Mouse (Mus musculus): Measurements from ENCODE around the gene Map3k9.
A peak's percentile ranks its signal among the peaks of the same experiment; 100 is the strongest.

Gene Map3k9

DNA sequence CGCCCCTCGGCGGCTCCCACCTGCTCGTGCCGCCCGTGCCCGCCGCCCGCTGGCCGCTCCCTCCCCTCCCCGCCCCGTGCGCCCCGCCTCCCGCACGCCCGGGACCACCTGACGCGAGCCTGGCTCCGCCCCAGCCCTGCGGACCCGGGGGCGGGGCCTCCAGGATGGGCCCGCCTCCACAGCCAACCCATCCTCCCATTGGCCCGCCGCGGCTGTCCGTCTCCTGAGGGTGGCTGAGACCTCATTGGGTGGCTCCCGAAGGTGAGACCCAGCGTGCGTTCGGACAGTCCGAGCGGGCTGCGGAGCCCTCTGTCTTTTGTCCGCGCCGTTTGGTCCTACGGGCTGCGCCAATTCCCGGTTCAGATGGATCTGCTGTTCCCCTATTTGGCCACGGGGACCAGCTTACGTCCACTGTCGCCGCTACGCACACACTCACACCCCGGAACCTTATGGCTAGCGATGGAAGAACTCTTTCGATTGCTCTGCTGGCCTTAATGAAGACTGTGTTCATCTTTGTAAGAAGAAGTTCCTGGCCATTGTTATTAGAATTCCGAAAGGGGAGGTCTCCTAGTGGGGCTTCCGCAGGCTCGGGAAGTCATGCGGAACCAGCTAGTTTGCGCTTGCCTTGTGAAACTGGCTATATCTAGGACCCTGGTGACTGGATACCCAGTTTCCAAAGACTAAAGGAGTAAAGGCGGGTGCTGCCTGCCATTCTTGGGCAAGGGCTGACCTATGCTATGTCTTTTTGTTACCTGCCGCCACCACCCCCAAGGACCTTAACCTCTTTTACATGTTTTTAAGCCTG lies at the start of gene Map3k9:
TSS of gene Map3k9 (minus strand) at position 71 of the 805 bp plus-strand sequence.
- DNase-seq (ENCODE audit: low spot score): peak; percentile 95

- no peak for DNase-seq (ENCODE audit: low spot score)
These were observed 47.4 kb upstream of the Map3k9 start for GRCm38 (mm10) chr12:81828355-81828754.

DNA sequence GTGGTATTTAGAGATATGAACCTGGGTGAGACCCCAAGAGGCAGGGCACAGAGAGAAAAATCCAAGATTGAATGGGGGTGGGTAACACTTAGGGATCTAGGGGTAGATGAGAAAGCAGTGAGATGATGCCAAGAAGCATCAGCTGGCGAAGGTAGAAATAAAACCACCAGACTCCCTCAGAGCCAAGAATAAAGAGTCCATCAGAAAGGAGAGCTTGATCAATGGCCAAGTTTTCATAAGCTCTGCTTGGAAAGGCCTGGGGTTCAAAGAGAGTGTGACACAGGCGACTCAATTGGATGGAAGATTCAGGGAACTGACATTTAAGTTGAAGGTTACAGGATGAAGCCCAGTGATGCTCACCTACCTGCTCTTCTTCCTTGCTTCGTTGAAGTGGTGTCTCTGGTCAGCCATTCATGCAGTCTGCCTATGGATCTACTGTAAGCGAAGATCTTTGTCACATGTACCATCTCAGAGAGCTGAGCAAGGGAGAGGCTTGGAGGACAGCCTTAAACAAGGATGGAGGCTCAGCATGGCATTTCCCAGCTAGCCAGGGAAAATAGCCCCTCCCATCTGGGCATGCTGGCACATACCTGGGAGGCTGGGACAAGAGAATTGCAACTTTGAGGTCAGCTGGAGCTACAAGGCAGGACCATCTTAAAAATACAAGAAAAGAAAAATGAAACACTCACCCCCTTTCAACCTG lies 42.0 kb upstream of the Map3k9 start:
- no peak for DNase-seq (ENCODE audit: low spot score)

- DNase-seq (ENCODE audit: low spot score): no peak
These were observed 41.2 kb upstream of the Map3k9 start for GRCm38 (mm10) chr12:81822176-81822575.

- DNase-seq (ENCODE audit: low spot score): peak; percentile 58
These were observed 39.7 kb upstream of the Map3k9 start for GRCm38 (mm10) chr12:81820700-81821099.

DNA sequence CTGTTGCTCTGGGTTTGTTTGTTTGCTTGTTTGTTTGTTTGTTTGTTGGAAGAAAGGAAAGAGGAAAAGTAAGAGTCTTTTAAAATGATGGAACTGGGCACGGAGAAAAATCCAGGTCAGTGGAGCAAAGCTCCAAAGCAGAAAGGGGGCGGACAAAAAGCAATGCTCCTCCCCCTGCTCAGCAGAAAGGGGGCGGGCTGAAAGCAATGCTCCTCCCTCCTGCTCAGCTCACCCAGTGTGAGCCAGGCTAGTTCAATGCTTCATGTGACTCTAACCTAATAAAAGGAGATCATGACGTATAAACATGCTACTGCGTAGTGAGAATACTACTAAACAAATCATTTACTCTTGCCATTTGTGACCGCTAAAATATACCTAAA lies 36.1 kb upstream of the Map3k9 start:
- no peak for DNase-seq (ENCODE audit: low spot score)

- no peak for DNase-seq (ENCODE audit: low spot score)
These were observed 35.6 kb upstream of the Map3k9 start for GRCm38 (mm10) chr12:81816330-81817125.

DNA sequence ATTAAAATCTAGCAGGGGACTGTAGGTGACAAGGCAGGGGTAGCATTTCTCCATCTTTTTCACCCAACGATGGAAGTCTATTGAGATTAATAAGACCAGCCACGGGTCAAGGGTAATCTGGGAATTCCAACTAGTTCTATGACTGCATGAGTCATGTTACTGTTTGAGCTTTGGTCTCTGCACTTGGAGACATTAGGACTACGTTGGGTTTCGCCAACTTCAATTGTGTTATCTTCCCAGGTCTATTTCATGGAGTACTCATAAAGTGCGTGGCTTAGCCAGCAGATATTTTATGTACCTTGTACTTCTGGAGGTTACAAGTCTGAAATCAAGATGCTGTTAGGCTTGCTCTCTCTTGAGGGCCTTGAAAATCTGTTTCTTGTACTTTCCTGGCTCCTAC lies 33.8 kb upstream of the Map3k9 start:
- DNase-seq (ENCODE audit: low spot score): no peak

DNA sequence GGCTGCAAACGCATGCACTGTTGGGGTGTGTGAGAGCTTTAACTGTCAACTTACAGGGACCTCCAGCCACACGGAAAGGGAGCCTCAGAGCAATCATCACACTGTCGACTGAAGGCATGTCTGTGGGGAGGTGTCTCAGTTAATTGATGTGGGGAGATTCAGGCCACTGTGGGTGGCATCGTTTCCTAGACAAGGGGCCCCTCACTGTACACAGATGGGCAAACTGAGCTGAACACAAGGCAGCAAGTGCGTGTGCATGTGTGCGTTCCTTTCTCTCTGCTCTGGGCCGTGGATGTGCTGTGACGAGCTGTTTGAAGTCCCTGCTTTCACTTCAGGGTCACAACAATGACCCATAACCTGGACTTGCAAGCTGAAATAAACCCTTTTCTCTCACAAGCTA lies 29.4 kb upstream of the Map3k9 start:
- DNase-seq (ENCODE audit: low spot score): no peak

DNA sequence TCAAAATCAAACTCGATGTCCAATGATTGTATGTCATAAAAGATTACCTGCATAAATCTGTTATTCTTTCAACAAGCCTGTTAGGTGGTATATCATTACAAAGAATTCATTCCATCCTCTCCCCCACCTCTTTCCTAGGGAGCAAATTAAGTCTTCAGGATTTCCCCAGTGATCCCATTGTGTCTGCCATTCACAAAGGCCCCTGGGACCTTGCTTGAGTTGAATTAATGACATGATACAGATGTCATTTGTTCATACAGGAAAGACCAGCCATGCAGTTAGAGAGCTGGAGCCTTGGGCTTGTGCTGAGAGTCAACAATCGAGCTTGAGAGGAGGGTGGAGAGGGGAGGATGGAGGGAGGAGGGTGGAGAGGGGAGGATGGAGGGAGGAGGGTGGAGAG lies 27.6 kb upstream of the Map3k9 start:
- no peak for DNase-seq (ENCODE audit: low spot score)

- no peak for DNase-seq (ENCODE audit: low spot score)
These were observed 27.0 kb upstream of the Map3k9 start for GRCm38 (mm10) chr12:81807953-81808352.

DNA sequence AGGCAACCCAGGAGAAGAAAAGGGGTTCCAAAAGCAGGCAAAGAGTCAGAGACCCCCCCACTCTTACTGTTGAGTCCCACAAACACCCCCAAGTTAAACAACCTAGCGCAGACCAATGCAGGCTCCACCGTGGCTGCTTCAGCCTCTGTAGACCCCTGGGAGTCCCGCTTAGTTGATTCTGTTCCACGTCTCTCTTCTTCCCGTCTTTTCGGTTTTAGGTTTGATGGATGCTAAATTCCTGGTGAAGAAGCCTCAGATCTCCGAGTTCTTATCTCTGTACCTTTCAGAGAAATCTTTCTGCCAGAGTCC lies 26.5 kb upstream of the Map3k9 start:
- no peak for DNase-seq (ENCODE audit: low spot score)

DNA sequence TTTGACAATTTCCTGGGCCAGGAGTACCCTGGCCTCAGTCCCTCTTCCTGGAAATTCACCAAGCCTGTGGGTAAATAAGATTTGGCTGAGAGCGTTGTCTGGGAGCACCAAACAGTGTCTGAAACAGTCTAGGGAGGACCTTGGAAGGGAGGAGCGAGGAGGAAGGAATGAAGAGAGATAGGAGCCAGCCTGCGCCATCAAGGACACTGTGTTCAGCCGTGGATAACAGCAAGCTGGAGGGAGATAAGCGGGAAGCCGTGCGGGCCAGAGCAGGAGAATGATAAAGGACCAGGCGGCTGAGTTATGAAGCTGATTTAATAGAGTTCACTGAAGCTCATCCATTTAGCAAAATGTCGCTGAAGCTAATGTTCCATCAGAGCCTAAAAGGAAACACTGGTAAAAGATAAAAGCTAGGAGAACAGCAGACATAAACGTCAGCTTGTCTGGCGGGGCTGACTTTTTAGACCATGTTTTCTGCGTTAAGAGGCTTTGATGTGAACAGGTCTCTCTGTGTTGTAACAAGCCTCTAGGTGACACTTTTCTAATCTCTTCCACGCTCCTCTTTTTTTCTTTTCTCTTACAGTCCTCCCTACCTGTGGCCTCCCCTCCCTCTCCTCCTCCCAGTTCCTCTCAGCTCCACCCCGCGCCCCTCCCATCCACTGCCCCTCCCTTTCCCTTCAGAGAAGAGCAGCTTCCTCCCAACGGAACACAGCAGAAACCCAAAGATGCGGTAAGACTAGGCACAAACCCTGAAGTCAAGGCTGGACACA lies 26.0 kb upstream of the Map3k9 start:
- no peak for DNase-seq (ENCODE audit: low spot score)

- DNase-seq (ENCODE audit: low spot score): no peak
These were observed 25.1 kb upstream of the Map3k9 start for GRCm38 (mm10) chr12:81806114-81806513.

- no peak for DNase-seq (ENCODE audit: low spot score)
These were observed 22.8 kb upstream of the Map3k9 start for GRCm38 (mm10) chr12:81803803-81804202.

GRCm38 (mm10) chr12:81803016-81803415 lies 22.0 kb upstream of the Map3k9 start:
- DNase-seq (ENCODE audit: low spot score): no peak

GRCm38 (mm10) chr12:81801134-81801533 lies 20.2 kb upstream of the Map3k9 start:
- DNase-seq (ENCODE audit: low spot score): no peak

- DNase-seq (ENCODE audit: low spot score): peak; percentile 85
These were observed 15.6 kb upstream of the Map3k9 start for GRCm38 (mm10) chr12:81796541-81796940.

DNA sequence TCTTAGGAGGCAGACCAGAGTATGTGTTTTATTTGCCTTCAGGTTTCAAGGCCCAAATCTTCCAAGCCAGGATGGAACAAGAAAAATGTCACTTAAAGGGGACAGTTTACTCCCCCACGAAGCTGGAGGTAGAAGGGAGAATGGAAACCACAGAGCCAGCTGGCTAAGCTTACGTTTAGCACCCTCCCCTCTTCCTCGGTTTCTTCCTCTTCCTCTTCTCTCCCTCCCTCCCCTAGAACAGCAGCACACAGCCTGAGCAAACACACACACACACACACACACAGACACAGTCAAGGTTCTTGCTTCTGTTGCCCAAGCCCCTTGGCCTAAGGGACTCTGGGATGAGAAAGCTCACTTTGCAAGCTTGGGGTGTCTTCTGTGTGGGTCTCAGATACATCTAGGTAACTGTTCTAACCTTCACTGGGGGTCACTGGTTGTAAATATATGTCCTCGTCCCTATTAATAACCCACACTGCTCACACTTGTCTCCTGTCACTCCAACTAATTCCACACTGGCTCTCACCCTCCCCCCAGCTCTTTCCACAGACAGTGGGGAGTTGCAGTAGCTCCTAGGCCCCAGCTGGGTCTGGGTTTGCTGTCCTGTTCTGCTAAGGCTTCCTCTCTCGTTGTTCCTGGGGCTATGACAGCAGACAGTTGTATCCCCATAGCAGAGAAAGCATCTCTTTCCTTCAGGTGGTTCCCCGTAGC lies 11.7 kb upstream of the Map3k9 start:
- DNase-seq (ENCODE audit: low spot score): no peak

GRCm38 (mm10) chr12:81789499-81789898 lies 8.5 kb upstream of the Map3k9 start:
- no peak for DNase-seq (ENCODE audit: low spot score)

- DNase-seq (ENCODE audit: low spot score): peak; percentile 96
These were observed 7.7 kb upstream of the Map3k9 start for GRCm38 (mm10) chr12:81788672-81789084.

All from layer of hippocampus, adult 11-12 months (tissue).